Mouse (Mus musculus): ENCODE measurements around the gene Cpa2. TPM values are rescaled to one million over a fixed set of nuclear protein-coding genes. Genes with fewer than 3 reads are reported as not detected.

Gene Cpa2
- total and polyA plus RNA-seq, 3 experiments, result not detected

DNA sequence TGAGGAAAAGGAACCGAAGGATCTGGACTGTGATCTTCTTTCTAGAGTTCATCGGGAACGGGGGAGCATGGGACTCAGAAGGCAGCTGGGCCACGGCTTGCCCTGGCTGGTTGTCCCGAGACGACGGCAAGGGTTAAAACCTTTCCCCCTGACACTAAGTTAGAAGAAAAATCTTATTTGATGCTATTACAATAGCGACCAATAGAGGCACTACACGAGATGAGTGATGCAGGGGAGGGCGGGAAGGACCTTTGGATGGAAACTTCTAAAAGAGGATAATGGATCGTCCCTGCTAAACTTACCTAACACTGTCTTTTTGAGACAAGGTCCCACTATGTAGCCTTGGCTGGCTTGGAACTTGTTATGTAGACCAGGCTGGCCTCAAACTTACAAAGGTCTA lies 21.0 kb upstream of the Cpa2 start:
- Histone ChIP-seq H3K27me3 (ENCODE audit: insufficient read depth, low read length) (peaks cover 33% of the 10 kb centered on the region), H3K4me3 (ENCODE audit: low read depth, low read length) (no peak overlapping the region), H3K4me1 (ENCODE audit: insufficient read depth, low read depth, low read length) (no peaks in the 10 kb centered on the region), H3K9me3 (replicated peaks) (no peaks in the 10 kb centered on the region), H3K36me3 (replicated peaks) (no peaks in the 10 kb centered on the region)
- ATAC-seq (ENCODE audit: extremely low read depth, insufficient number of reproducible peaks, low FRiP score, poor library complexity, severe bottlenecking) (no peak), DNase-seq (ENCODE audit: low spot score) (no peak)
- no peak for TF ChIP-seq GATA2 (IDR thresholded peaks at IDR 0.05; ENCODE audit: borderline replicate concordance, low read depth, low read length)
- TF ChIP-seq TAL1 (conservative IDR thresholded peaks at IDR 0.05; ENCODE audit: low read depth, low read length), result no peak
- no peak for TF ChIP-seq POLR2AphosphoS5 (IDR thresholded peaks at IDR 0.05; ENCODE audit: insufficient replicate concordance, low read depth, low read length)

DNA sequence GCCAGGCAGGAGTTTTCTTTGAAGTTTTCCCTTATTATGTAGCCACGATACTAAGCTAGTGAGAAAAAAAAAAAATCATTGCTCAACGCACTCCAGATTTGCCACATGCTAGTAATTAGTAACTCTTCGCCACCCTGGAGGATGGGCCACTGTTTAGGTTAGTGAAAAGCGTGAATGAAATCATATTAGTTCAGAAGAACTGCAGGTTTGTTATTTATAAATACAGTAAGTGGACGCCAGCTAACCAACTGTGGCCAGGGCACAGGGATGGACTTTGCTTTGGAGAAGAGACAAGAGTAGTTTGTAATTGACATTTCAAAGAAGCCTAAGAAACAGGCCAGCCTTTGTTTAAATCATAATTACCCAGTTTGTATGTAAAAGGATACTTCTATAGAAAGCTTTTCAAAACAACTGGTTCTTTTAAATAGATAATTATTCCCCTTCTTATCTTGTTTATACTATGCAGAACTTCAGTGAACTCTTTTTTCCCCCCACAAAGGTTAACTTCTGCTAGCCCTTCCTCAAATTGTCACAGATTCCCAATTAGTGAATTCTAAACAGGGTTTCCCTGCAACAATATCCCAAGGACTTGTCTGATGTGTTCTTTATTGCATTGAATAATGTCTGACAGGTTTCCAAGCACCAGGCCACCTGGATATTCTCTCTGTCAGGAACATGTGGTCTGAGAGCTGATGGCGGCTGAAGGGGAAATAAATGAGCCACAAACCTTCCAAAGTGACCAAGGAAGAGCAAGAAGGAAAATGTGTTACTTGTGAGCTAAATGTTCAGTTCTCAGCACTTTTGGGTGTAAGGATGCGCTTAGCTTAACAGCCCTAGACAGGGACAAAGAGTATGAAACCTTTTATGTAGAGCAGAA lies 15.7 kb upstream of the Cpa2 start:
- no peak for TF ChIP-seq GATA1 (IDR thresholded peaks at IDR 0.05; ENCODE audit: borderline replicate concordance, low read length)
- TF ChIP-seq POLR2AphosphoS5 (IDR thresholded peaks at IDR 0.05; ENCODE audit: insufficient replicate concordance, low read depth, low read length), result no peak
- no peak for TF ChIP-seq CTCF (IDR thresholded peaks at IDR 0.05; ENCODE audit: low read depth, low read length)
- TF ChIP-seq GATA2 (IDR thresholded peaks at IDR 0.05; ENCODE audit: borderline replicate concordance, low read depth, low read length), result no peak
- no peak for TF ChIP-seq TAL1 (conservative IDR thresholded peaks at IDR 0.05; ENCODE audit: low read depth, low read length)
- Histone ChIP-seq H3K9me3 (replicated peaks) (no peaks in the 10 kb centered on the region), H3K27me3 (ENCODE audit: insufficient read depth, low read length) (peaks cover 41% of the 10 kb centered on the region), H3K4me3 (ENCODE audit: low read depth, low read length) (no peak overlapping the region), H3K4me1 (ENCODE audit: insufficient read depth, low read depth, low read length) (no peaks in the 10 kb centered on the region), H3K36me3 (replicated peaks) (no peaks in the 10 kb centered on the region)
- DNase-seq (ENCODE audit: low spot score), result no peak
- ATAC-seq (ENCODE audit: extremely low read depth, insufficient number of reproducible peaks, low FRiP score, poor library complexity, severe bottlenecking), result no peak

DNA sequence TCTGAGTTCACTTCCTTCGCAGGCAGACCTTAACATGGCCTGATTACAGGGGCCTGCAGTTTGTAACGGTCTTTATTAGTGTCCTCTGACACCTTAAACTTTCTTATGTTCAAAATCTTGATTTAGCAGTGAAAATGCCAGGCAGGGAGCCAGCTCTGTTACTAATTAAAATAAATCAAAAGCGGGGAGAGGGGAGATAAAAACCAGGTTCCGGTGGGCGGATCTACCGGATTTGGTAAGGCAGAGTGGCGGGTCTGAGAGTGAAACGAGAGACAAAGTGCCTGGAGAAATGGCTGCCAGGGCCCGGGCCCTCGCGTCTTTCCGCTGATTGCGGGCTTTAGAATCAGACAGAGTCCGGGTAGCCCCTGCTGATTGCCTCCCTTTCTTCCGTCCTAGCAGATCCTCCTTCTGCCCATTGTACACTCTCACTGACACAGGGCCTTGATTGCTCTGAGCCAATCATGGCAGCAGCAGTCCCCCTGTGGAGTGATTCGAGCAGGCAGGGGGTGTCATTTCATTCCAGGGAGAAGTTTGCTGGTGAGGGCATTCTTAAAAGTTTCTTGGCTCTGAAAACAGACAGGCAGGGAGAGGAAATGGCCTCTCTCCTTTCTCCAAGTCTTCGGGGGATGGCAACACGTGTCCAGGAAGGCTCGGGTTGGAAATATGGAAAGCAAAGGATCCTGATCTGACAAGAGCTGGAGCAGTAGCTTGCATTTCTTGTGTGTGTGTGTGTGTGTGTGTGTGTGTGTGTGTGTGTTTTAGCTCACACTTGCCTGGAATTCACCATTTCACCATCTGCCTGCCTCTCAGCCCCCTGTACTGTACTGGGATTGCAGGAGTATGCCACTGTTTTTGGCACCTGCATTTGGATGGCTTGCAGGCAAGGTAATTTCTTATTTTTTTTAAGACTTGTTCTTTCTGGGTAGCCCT lies 14.5 kb upstream of the Cpa2 start:
- Histone ChIP-seq H3K9me3 (replicated peaks) (no peaks in the 10 kb centered on the region), H3K36me3 (replicated peaks) (no peaks in the 10 kb centered on the region), H3K27me3 (ENCODE audit: insufficient read depth, low read length) (peaks cover 32% of the 10 kb centered on the region), H3K4me3 (ENCODE audit: low read depth, low read length) (no peak overlapping the region), H3K4me1 (ENCODE audit: insufficient read depth, low read depth, low read length) (no peaks in the 10 kb centered on the region)
- ATAC-seq (ENCODE audit: extremely low read depth, insufficient number of reproducible peaks, low FRiP score, poor library complexity, severe bottlenecking) (no peak), DNase-seq (ENCODE audit: low spot score) (no peak)
- TF ChIP-seq CTCF (IDR thresholded peaks at IDR 0.05; ENCODE audit: low read depth, low read length), result no peak
- no peak for TF ChIP-seq GATA1 (IDR thresholded peaks at IDR 0.05; ENCODE audit: borderline replicate concordance, low read length)
- no peak for TF ChIP-seq GATA2 (IDR thresholded peaks at IDR 0.05; ENCODE audit: borderline replicate concordance, low read depth, low read length)
- TF ChIP-seq TAL1 (conservative IDR thresholded peaks at IDR 0.05; ENCODE audit: low read depth, low read length), result no peak
- TF ChIP-seq POLR2AphosphoS5 (IDR thresholded peaks at IDR 0.05; ENCODE audit: insufficient replicate concordance, low read depth, low read length), result no peak

DNA sequence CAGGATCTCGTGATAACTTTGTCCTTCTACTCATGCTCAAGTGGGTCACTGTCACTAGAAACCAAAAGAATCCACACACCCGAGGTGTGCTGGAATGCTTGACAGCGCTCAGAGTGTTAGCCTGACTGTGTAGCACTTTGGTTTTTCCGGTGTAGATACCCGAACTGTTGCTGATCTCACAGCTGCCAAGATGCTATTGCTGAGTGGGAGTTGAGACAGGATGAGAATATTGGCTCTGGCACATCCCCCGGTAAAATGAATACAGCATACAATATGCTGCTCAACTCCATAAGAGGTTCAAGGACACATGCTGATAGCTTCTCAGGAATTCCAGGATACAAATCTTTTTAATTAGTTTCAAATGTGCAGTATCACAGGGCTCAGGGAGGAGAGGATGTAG lies 12.6 kb upstream of the Cpa2 start:
- H3K9me3 ChIP-seq (replicated peaks), result no peaks in the 10 kb centered on the region
- TF ChIP-seq TAL1 (conservative IDR thresholded peaks at IDR 0.05; ENCODE audit: low read depth, low read length) (no peak), CTCF (IDR thresholded peaks at IDR 0.05; ENCODE audit: low read depth, low read length) (no peak), POLR2AphosphoS5 (IDR thresholded peaks at IDR 0.05; ENCODE audit: insufficient replicate concordance, low read depth, low read length) (no peak), GATA2 (IDR thresholded peaks at IDR 0.05; ENCODE audit: borderline replicate concordance, low read depth, low read length) (no peak), GATA1 (IDR thresholded peaks at IDR 0.05; ENCODE audit: borderline replicate concordance, low read length) (no peak)
- H3K27me3 ChIP-seq (ENCODE audit: insufficient read depth, low read length), result peaks cover 29% of the 10 kb centered on the region
- DNase-seq (ENCODE audit: low spot score) (no peak), ATAC-seq (ENCODE audit: extremely low read depth, insufficient number of reproducible peaks, low FRiP score, poor library complexity, severe bottlenecking) (no peak)
- no peaks in the 10 kb centered on the region for H3K4me1 ChIP-seq (ENCODE audit: insufficient read depth, low read depth, low read length)
- no peaks in the 10 kb centered on the region for H3K36me3 ChIP-seq (replicated peaks)
- H3K4me3 ChIP-seq (ENCODE audit: low read depth, low read length), result no peak overlapping the region

DNA sequence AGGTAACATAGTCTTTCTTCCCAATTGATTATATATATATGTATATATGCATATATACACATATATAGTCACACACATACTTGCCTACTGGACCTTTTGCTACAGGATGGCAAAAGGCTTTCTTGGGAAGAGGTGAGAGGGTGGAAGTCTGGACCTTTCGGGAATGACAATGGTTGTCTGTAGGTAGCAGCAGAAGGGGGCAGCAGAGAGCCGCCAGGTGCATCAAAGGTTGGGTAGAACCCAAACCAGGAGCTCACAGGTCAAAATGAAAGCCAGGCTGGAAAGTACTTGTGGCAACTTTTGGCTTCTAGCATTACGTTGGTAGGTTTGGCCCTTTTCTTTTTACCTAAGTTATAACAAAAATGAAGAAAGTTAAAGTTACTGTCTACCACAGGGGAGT lies 6.0 kb upstream of the Cpa2 start:
- no peaks in the 10 kb centered on the region for H3K36me3 ChIP-seq (replicated peaks)
- H3K4me1 ChIP-seq (ENCODE audit: insufficient read depth, low read depth, low read length), result no peaks in the 10 kb centered on the region
- no peak for DNase-seq (ENCODE audit: low spot score)
- TF ChIP-seq POLR2AphosphoS5 (IDR thresholded peaks at IDR 0.05; ENCODE audit: insufficient replicate concordance, low read depth, low read length) (no peak), TAL1 (conservative IDR thresholded peaks at IDR 0.05; ENCODE audit: low read depth, low read length) (no peak), CTCF (IDR thresholded peaks at IDR 0.05; ENCODE audit: low read depth, low read length) (0 out of 2 replicates have a peak, but pooled peaks have one; percentile 16), GATA2 (IDR thresholded peaks at IDR 0.05; ENCODE audit: borderline replicate concordance, low read depth, low read length) (no peak), GATA1 (IDR thresholded peaks at IDR 0.05; ENCODE audit: borderline replicate concordance, low read length) (no peak)
- no peaks in the 10 kb centered on the region for H3K9me3 ChIP-seq (replicated peaks)
- no peak overlapping the region for H3K4me3 ChIP-seq (ENCODE audit: low read depth, low read length)
- peaks cover 11% of the 10 kb centered on the region for H3K27me3 ChIP-seq (ENCODE audit: insufficient read depth, low read length)
- ATAC-seq (ENCODE audit: extremely low read depth, insufficient number of reproducible peaks, low FRiP score, poor library complexity, severe bottlenecking), result no peak

DNA sequence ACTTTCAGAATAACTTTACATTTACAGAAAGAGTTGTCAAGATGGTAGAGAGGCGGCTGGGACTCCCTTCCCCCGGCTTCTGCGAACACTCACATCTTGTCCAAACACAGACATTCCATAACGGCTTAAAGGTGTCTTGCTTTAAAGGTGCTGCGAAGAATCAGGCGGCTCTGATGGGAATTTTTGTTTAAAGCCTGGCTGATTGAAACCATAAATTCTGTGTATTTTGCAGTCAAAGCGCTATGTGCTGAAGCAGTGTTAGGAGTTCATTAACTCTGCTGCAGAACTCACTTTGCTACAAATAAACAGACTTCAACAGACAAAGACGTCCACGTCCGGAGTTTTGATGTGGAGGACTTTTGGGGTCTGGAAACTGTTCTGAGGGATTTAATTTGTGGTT lies 3.1 kb upstream of the Cpa2 start:
- peaks cover 23% of the 10 kb centered on the region for H3K27me3 ChIP-seq (ENCODE audit: insufficient read depth, low read length)
- H3K36me3 ChIP-seq (replicated peaks), result no peaks in the 10 kb centered on the region
- H3K9me3 ChIP-seq (replicated peaks), result no peaks in the 10 kb centered on the region
- no peak for DNase-seq (ENCODE audit: low spot score)
- no peak for ATAC-seq (ENCODE audit: extremely low read depth, insufficient number of reproducible peaks, low FRiP score, poor library complexity, severe bottlenecking)
- no peak overlapping the region for H3K4me3 ChIP-seq (ENCODE audit: low read depth, low read length)
- TF ChIP-seq GATA1 (IDR thresholded peaks at IDR 0.05; ENCODE audit: borderline replicate concordance, low read length) (no peak), CTCF (IDR thresholded peaks at IDR 0.05; ENCODE audit: low read depth, low read length) (no peak), TAL1 (conservative IDR thresholded peaks at IDR 0.05; ENCODE audit: low read depth, low read length) (no peak), GATA2 (IDR thresholded peaks at IDR 0.05; ENCODE audit: borderline replicate concordance, low read depth, low read length) (no peak), POLR2AphosphoS5 (IDR thresholded peaks at IDR 0.05; ENCODE audit: insufficient replicate concordance, low read depth, low read length) (no peak)
- no peaks in the 10 kb centered on the region for H3K4me1 ChIP-seq (ENCODE audit: insufficient read depth, low read depth, low read length)
